Mouse (Mus musculus): ENCODE data around the gene Kif17.

- TF ChIP-seq CTCF (IDR thresholded peaks at IDR 0.05; ENCODE audit: insufficient read depth, low read length) (no peak), POLR2A (IDR thresholded peaks at IDR 0.05; ENCODE audit: borderline replicate concordance, extremely low read depth, low read depth, low read length) (no peak)
Observed at GRCm38 (mm10) chr4:138216891-138217392, 33.3 kb upstream of the Kif17 start.
